Mouse (Mus musculus): Measurements from ENCODE around the gene Glt6d1.
A peak's percentile ranks its signal among the peaks of the same experiment; 100 is the strongest.

Glt6d1 gene

GRCm38 (mm10) chr2:25797635-25798034 is 18.0 kb downstream of the Glt6d1 start:
- DNase-seq (ENCODE audit: low read depth, low spot score): peak; percentile 5

- no peak for DNase-seq (ENCODE audit: low read depth, low spot score)
Measured at GRCm38 (mm10) chr2:25789092-25789491, 26.6 kb downstream of the Glt6d1 start.

DNA sequence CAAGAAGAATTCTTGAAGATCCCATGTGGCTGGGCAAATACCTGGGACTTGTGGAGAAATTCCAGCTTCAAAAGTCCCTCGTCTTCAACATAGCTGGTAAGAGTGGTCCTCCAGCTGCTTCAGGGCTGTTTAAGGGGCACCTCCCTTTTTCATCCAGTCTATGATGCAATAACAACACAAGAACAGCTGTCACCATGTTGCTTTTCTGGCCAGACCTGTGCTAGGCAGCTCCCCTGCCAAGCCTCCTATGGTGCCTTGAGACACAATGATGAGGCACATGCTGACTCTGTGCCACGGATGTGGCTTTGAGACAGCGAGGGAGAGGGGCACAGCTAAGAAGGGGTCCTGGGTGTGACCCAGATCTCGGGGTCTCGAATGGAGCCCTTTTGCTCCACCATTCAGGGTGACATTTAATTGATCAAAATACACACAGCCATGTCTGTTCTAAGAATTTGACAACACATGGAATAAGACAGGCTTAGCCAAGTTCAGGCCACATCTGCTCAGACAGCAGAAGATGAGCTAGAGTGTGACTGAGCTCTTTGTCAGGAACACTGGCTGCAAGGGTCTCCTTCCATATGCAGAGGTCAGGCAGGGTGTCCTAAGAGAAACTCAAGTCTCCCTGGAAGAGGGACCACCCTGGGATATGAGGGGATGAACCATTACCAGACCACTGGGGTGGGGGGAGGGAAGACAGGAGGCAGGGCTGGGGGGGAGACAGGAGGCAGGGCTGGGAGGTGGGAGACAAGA is 29.9 kb downstream of the Glt6d1 start:
- DNase-seq (ENCODE audit: low read depth, low spot score): no peak

- DNase-seq (ENCODE audit: low read depth, low spot score): no peak
Measured at GRCm38 (mm10) chr2:25781957-25782356, 33.7 kb downstream of the Glt6d1 start, which contains the start of gene Gm13539. TSS of gene Gm13539 (plus strand) at chr2:25782257.

- DNase-seq (ENCODE audit: low read depth, low spot score): no peak
Measured at GRCm38 (mm10) chr2:25780921-25781320, 34.7 kb downstream of the Glt6d1 start.

- no peak for DNase-seq (ENCODE audit: low read depth, low spot score)
Measured at GRCm38 (mm10) chr2:25779076-25779475, 36.6 kb downstream of the Glt6d1 start.

- no peak for DNase-seq (ENCODE audit: low read depth, low spot score)
Measured at GRCm38 (mm10) chr2:25776717-25777116, 38.9 kb downstream of the Glt6d1 start, which contains the start of gene Lcn11. TSS of gene Lcn11 (plus strand) at chr2:25777017.

- DNase-seq (ENCODE audit: low read depth, low spot score): no peak
Measured at GRCm38 (mm10) chr2:25775991-25776390, 39.7 kb downstream of the Glt6d1 start.

- no peak for DNase-seq (ENCODE audit: low read depth, low spot score)
Measured at GRCm38 (mm10) chr2:25774640-25775039, 41.0 kb downstream of the Glt6d1 start.

GRCm38 (mm10) chr2:25773507-25773906 is 42.1 kb downstream of the Glt6d1 start:
- DNase-seq (ENCODE audit: low read depth, low spot score): no peak

DNA sequence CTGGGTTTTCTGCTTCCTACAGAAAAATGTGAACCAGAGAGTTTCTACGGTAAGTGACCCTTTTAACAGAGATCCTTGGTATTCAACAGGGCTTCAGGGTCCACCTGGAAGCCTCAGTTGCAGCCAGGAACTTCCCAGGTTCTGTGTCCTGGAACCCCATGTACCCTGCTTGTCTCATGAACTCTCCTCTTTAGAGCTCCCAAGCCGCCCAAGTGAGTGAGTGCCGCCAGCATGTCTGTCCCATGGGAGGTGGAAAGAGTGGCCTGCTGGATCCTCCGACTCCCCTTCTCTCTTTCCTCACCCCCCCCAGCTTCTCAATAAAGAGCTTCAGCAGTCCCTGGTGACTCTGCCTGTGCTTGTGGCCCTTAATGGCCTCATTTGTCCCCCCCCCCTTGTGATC is 47.9 kb downstream of the Glt6d1 start:
- DNase-seq (ENCODE audit: low read depth, low spot score): no peak

DNA sequence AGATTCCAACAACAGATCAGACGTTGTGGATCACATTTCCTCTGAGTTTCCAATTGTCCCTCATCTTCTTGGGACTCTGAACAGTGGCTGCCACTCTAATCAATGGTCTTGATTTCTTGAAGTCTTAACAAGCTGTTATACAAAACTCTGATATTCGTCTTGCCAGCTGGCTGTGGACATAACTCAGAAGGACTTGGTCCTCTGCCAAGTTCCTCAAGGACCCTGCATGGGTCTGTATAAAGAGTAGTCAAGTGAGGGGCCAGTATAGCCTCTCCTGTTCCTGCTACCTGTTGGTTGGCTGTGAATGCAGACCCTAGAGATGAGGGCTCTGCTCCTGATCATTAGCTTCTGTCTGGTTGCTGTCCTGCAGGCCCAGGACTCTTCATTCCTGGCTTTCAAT is 50.4 kb downstream of the Glt6d1 start, which contains the start of gene Lcn3:
Gene Lcn3, plus strand, starts transcription at position 301 of the 400 bp plus-strand sequence.
- no peak for DNase-seq (ENCODE audit: low read depth, low spot score)

- DNase-seq (ENCODE audit: low read depth, low spot score): no peak
Measured at GRCm38 (mm10) chr2:25758064-25758625, 57.5 kb downstream of the Glt6d1 start.

DNA sequence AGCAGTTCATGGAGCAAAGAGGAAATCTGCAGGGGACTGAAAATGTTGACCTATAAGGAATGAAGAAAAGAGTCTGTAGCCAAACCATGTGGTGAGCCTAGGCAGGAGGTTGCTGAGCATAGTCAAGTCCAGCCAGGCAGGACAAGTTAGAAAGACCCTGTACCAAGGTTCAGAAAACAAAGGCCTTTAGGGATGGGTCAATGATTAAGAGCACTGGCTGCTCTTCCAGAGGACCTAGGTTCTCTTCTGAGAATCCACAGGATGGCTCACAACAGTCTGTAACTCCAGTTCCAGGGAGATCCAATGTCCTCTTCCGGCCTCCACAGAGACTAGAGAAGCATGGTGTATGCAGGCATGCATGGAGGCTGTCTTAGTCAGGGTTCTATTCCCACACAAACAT is 61.4 kb downstream of the Glt6d1 start:
- no peak for DNase-seq (ENCODE audit: low read depth, low spot score)

Measured in telencephalon, adult 2 months (tissue).